Mouse (Mus musculus) neutrophil, adult 59 days (primary cell): Measurements from ENCODE around the gene Fbxo40. TPM values are rescaled to one million over a fixed set of nuclear protein-coding genes. Genes with fewer than 3 reads are reported as not detected.

Experiments
- total RNA-seq, 2 experiments: library from RNA; stranded (reverse); gene quantifications; 1 replicate in 1 of 2; 2 replicates in 1 of 2; pipeline ENCODE4 v1.2.4; 2023

Fbxo40 gene
- under 1 TPM in 1 of 2 experiments, not detected in 1; 0.40 TPM for total RNA-seq

DNA sequence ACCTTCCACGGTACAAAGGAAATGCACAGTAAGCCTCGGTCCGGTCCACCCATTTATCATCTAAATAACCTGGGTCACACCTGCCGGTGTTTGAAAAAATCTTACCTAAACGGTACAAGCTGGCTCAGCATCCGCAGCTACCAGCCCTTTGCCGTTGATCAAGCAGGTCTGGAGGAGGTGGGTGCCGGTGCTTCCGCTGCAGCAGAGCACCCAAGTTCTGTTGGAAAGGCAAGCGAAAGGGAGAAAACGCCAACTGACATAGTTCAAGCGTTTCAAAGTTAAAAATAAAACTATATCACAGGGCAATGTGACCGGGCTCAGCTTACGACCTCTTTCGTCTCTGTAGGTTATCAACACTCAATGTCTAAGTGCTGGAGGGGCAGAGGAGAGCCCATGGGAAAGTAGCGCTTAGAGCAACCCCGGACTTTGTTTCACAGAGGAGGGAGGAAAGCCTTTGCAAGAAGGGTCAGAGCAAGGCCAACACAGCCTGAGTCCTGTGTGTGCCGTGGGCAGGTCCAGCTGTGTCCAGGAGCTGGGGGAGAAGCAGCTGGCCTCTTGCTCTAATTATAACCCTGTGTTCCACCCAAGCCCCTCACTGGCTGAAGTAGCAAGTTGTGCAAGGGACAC is at the start of gene Fbxo40:
Gene Fbxo40, minus strand, starts transcription at position 469 of the 627 bp plus-strand sequence.

GRCm38 (mm10) chr16:37011061-37011921 is 21.0 kb upstream of the Fbxo40 start, which contains the start of gene Polq:
Gene Polq (plus strand): TSS chr16:37011786.

DNA sequence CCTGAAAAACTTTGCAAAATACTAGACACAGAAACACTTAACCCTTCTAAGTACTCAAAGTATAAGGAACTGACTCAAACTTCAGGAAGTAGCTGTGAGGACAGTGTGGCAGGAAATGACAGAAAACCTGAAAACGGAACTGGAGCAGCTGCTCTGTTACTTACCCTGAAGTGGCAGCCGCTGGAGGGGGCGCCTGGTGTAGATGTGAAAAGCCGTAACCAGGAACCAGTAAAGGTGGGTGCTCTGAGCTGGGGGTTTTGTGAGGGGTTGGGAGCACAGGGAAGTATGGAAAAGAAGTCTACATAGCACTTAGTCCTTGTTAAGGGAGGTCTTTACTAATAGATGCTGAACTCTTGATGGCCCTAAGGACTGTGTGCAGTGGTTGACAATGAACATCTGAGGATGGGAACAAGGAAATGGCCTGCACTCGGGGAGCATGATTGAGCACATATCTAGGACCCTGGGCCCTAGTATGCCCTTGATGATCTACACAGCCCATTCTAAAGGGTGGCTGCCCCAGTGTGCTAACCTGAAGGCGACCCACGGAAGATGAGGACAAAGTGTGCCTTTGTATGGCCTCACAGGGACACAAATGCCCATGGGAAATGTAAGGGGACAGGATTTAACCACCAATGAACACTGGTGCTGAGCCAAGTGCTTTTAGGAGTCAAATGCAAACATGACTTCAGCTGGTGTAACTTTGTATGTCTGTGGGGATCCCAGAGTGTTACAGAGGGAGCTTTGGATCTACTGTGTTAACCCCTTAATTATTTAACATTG is 55.2 kb downstream of the Fbxo40 start, which contains the start of gene Hcls1:
Gene Hcls1, plus strand, starts transcription at position 143 of the 780 bp plus-strand sequence.

Other genes starting within 250 kb of the Fbxo40 start
- 1 to 10 TPM; 4.2 to 6.1 TPM for gene Slc15a2, start 205.5 kb downstream of the Fbxo40 start, total RNA-seq
- 1 to 10 TPM; 7.5 to 7.8 TPM for gene Iqcb1, start 162.1 kb downstream of the Fbxo40 start, total RNA-seq
- gene Eaf2, start 115.5 kb downstream of the Fbxo40 start, total RNA-seq: 1 to 10 TPM; 1.9 to 3.3 TPM
- 10 to 100 TPM; 25.5 to 26.8 TPM for gene Golgb1, start 115.3 kb downstream of the Fbxo40 start, total RNA-seq
- 100 to 1,000 TPM; 434 to 439 TPM for gene Hcls1, start 55.5 kb downstream of the Fbxo40 start, total RNA-seq
- gene Polq, start 21.3 kb upstream of the Fbxo40 start, total RNA-seq: 10 to 100 TPM in 1 of 2 experiments, 1 to 10 TPM in 1; 9.5 to 10.2 TPM